Mouse (Mus musculus): ENCODE measurements around the gene Ddx52. TPM values are rescaled to one million over a fixed set of nuclear protein-coding genes. Genes with fewer than 3 reads are reported as not detected.
A peak's percentile ranks its signal among the peaks of the same experiment; 100 is the strongest.

Ddx52 gene
- 10 to 100 TPM; 13.0 to 15.6 TPM for total RNA-seq (2021)
- long read RNA-seq, experiment 1, transcript Ddx52-201 (15 exons, 3,194 nt) = major isoform, 14 of 15 reads
- long read RNA-seq, experiment 1, partial matches to known transcripts = 0 of 15 reads
- long read RNA-seq, experiment 1, other reads (novel, unspliced or antisense) = 1 of 15 reads
- long read RNA-seq, experiment 2, transcript Ddx52-201 (15 exons, 3,194 nt) = major isoform, 22 of 34 reads
- long read RNA-seq, experiment 2, partial matches to known transcripts = 2 of 34 reads
- long read RNA-seq, experiment 2, other reads (novel, unspliced or antisense) = 10 of 34 reads

GRCm38 (mm10) chr11:83941950-83942840 lies at the start of gene Ddx52:
TSS of gene Ddx52 (plus strand) at chr11:83942062.
- no peak for TF ChIP-seq CTCF (conservative IDR thresholded peaks at IDR 0.05)
- DNase-seq (ENCODE audit: low spot score in 2 of 2) = peak; percentile 85 to 91
- Histone ChIP-seq H3K4me3 (peak within 1 kb of the TSS; percentile 96), H3K27ac (peak within 1 kb of the TSS; percentile 84)

GRCm38 (mm10) chr11:83893325-83893724 lies 48.5 kb upstream of the Ddx52 start:
- Histone ChIP-seq H3K27ac (no peak overlapping the region), H3K4me3 (no peak overlapping the region)
- no peak for TF ChIP-seq CTCF (conservative IDR thresholded peaks at IDR 0.05)
- DNase-seq (ENCODE audit: low spot score in 2 of 2) = no peak

GRCm38 (mm10) chr11:83896430-83897410 lies 45.1 kb upstream of the Ddx52 start:
- Histone ChIP-seq H3K4me3 (no peak overlapping the region), H3K27ac (no peak overlapping the region)
- DNase-seq (ENCODE audit: low spot score in 2 of 2) = no peak
- no peak for TF ChIP-seq CTCF (conservative IDR thresholded peaks at IDR 0.05)

GRCm38 (mm10) chr11:83897569-83897968 lies 44.3 kb upstream of the Ddx52 start:
- no peak overlapping the region for H3K4me3 ChIP-seq
- H3K27ac ChIP-seq = no peak overlapping the region
- no peak for DNase-seq (ENCODE audit: low spot score in 2 of 2)
- no peak for TF ChIP-seq CTCF (conservative IDR thresholded peaks at IDR 0.05)

- Histone ChIP-seq H3K4me3 (no peak overlapping the region), H3K27ac (no peak overlapping the region)
- no peak for TF ChIP-seq CTCF (conservative IDR thresholded peaks at IDR 0.05)
- no peak for DNase-seq (ENCODE audit: low spot score in 2 of 2)
Measured at GRCm38 (mm10) chr11:83902812-83903211, 39.0 kb upstream of the Ddx52 start.

- TF ChIP-seq CTCF (conservative IDR thresholded peaks at IDR 0.05) = no peak
- H3K27ac ChIP-seq = no peak overlapping the region
- no peak for DNase-seq (ENCODE audit: low spot score in 2 of 2)
- no peak overlapping the region for H3K4me3 ChIP-seq
Measured at GRCm38 (mm10) chr11:83905756-83906155, 36.1 kb upstream of the Ddx52 start.

- no peak for TF ChIP-seq CTCF (conservative IDR thresholded peaks at IDR 0.05)
- no peak overlapping the region for H3K27ac ChIP-seq
- H3K4me3 ChIP-seq = no peak overlapping the region
- DNase-seq (ENCODE audit: low spot score in 2 of 2) = no peak
Measured at GRCm38 (mm10) chr11:83908376-83908775, 33.5 kb upstream of the Ddx52 start.

- Histone ChIP-seq H3K27ac (no peak overlapping the region), H3K4me3 (no peak overlapping the region)
- no peak for TF ChIP-seq CTCF (conservative IDR thresholded peaks at IDR 0.05)
- no peak for DNase-seq (ENCODE audit: low spot score in 2 of 2)
Measured at GRCm38 (mm10) chr11:83913824-83914311, 28.0 kb upstream of the Ddx52 start.

GRCm38 (mm10) chr11:83914501-83914900 lies 27.4 kb upstream of the Ddx52 start:
- no peak for DNase-seq (ENCODE audit: low spot score in 2 of 2)

GRCm38 (mm10) chr11:83922600-83922999 lies 19.3 kb upstream of the Ddx52 start:
- TF ChIP-seq CTCF (conservative IDR thresholded peaks at IDR 0.05) = no peak
- Histone ChIP-seq H3K4me3 (no peak overlapping the region), H3K27ac (no peak overlapping the region)
- no peak for DNase-seq (ENCODE audit: low spot score in 2 of 2)

More at GRCm38 (mm10) chr11:83914501-83914900, 27.4 kb upstream of the Ddx52 start:
- TF ChIP-seq CTCF (conservative IDR thresholded peaks at IDR 0.05) = no peak
- Histone ChIP-seq H3K4me3 (no peak overlapping the region), H3K27ac (no peak overlapping the region)

GRCm38 (mm10) chr11:83927097-83927496 lies 14.8 kb upstream of the Ddx52 start:
- TF ChIP-seq CTCF (conservative IDR thresholded peaks at IDR 0.05) = peak; percentile 61
- no peak for DNase-seq (ENCODE audit: low spot score in 2 of 2)
- Histone ChIP-seq H3K27ac (no peak overlapping the region), H3K4me3 (no peak overlapping the region)

- Histone ChIP-seq H3K4me3 (no peak overlapping the region), H3K27ac (no peak overlapping the region)
- no peak for TF ChIP-seq CTCF (conservative IDR thresholded peaks at IDR 0.05)
- DNase-seq (ENCODE audit: low spot score in 2 of 2) = no peak
Measured at GRCm38 (mm10) chr11:83932506-83933106, 9.3 kb upstream of the Ddx52 start.
